Mouse (Mus musculus): ENCODE measurements around the gene Ush1g.

The Ush1g gene

GRCm38 (mm10) chr11:115267061-115267883, 54.6 kb downstream of the Ush1g start, which contains the start of gene Grin2c:
Gene Grin2c (minus strand): TSS chr11:115267243.
- no peak for DNase-seq

- no peak for DNase-seq
These were observed 55.5 kb downstream of the Ush1g start for GRCm38 (mm10) chr11:115266400-115266778.

GRCm38 (mm10) chr11:115265771-115266399, 56.0 kb downstream of the Ush1g start:
- DNase-seq = no peak
